Mouse (Mus musculus) urinary bladder, postnatal 36 days (tissue): ENCODE measurements around the gene Fndc1.

Source experiments
- DNase-seq, 2 experiments: peaks; one replicate each; pipeline ENCODE4 v3.0.0; 2022; ENCODE audit warnings: low spot score in 2 of 2, mixed read lengths in 1 of 2

The Fndc1 gene

DNA sequence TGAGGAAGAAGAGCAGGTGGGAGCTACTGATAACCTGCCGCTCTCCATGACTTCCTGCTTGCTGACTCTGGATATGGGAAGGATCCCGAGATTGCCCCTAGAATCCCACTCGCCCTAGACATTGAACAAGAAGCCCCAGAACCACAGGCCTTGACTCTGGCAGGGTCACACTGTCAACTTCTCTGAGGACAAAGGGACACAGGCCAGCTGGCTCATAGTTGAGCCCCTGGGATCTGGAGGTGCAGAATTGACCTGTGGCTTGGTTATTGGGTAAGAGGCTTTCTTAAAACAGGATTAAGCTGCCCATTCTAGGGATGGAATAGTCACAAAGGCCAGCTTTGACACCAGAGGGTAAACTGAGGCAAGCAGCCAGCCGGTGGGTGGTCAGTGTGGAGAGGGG lies 136.8 kb downstream of the Fndc1 start:
- DNase-seq: no peak
